Mouse (Mus musculus) kidney, adult 2 months (tissue): Measurements from ENCODE around the gene Grn. TPM values are rescaled to one million over a fixed set of nuclear protein-coding genes. Genes with fewer than 3 reads are reported as not detected.

Experiments
- DNase-seq: peaks from one replicate; pipeline ENCODE4 v3.0.0; 2021
- H3K27ac ChIP-seq: fragments of 200-500 bp; 2 replicates; pipeline ENCODE4 v1.5.1; 2012; ENCODE audit warnings: low read depth, low read length, control low read depth, inconsistent platforms; ENCODE audit not compliant: insufficient read depth
- H3K27me3 ChIP-seq: fragments of 200-500 bp; replicated peaks from 2 replicates; pipeline ENCODE4 v1.6.1; 2012; ENCODE audit warnings: mild to moderate bottlenecking, moderate library complexity, low read length, inconsistent platforms; ENCODE audit not compliant: control insufficient read depth, insufficient read depth
- H3K36me3 ChIP-seq: fragments of 200-500 bp; 2 replicates; pipeline ENCODE4 v1.6.1; 2012; ENCODE audit warnings: mild to moderate bottlenecking, moderate library complexity, low read length, inconsistent platforms; ENCODE audit not compliant: control insufficient read depth, insufficient read depth
- H3K4me1 ChIP-seq: fragments of 200-500 bp; 2 replicates; pipeline ENCODE4 v1.6.1; 2011; ENCODE audit warnings: low read length; ENCODE audit not compliant: control insufficient read depth, insufficient read depth
- H3K4me3 ChIP-seq: fragments of 200-500 bp; 2 replicates; pipeline ENCODE4 v1.5.1; 2011; ENCODE audit warnings: mild to moderate bottlenecking, low read depth, low read length, control low read depth; ENCODE audit not compliant: insufficient read depth
- CTCF ChIP-seq: fragments of 200-500 bp; conservative IDR thresholded peaks from 2 replicates; pipeline ENCODE4 v1.5.1; 2011; ENCODE audit warnings: low read depth, mild to moderate bottlenecking, control low read depth, low read length, moderate library complexity, mixed read lengths; ENCODE audit not compliant: insufficient read depth, insufficient read length
- POLR2A ChIP-seq: fragments of 200-500 bp; IDR thresholded peaks from one replicate; pipeline ENCODE4 v1.6.1; 2011; ENCODE audit warnings: low read depth, low read length, control low read depth
- WGBS: fragments of 180-500 bp; shearing (Covaris S2); methylation state at CpG from one replicate; pipeline ENCODE4 v1.1.7; 2018; 5-methylcytosine and 5-hydroxymethylcytosine counted together
- polyA plus RNA-seq: library from polyadenylated mRNA; depleted of rRNA; stranded (reverse); fragments of >200 nt; gene quantifications from 2 replicates; pipeline ENCODE4 v1.2.3, GENCODE M21; 2012

Gene Grn
- polyA plus RNA-seq, 1 experiment: 195 TPM

GRCm38 (mm10) chr11:102396263-102396662 lies 33.9 kb upstream of the Grn start:
- no peak for DNase-seq
- no peak for TF ChIP-seq POLR2A
- no peak for TF ChIP-seq CTCF
- Histone ChIP-seq H3K27me3 (no peaks in the 10 kb centered on the region), H3K4me1 (no peaks in the 10 kb centered on the region), H3K36me3 (no peaks in the 10 kb centered on the region), H3K4me3 (no peak overlapping the region), H3K27ac (no peak overlapping the region)
- WGBS: 58% methylated on average over 6 of the region's 6 CpGs

GRCm38 (mm10) chr11:102396671-102397141 lies 33.4 kb upstream of the Grn start:
- 72% methylated on average over 7 of the region's 7 CpGs for WGBS

GRCm38 (mm10) chr11:102398007-102398825 lies 31.9 kb upstream of the Grn start:
- 75% methylated on average over 20 of the region's 20 CpGs for WGBS
- Histone ChIP-seq H3K4me1 (no peaks in the 10 kb centered on the region), H3K27me3 (no peaks in the 10 kb centered on the region), H3K27ac (no peak overlapping the region), H3K4me3 (no peak overlapping the region), H3K36me3 (peaks cover 2% of the 10 kb centered on the region; the same call in 1 of the 2 replicates)
- TF ChIP-seq CTCF: no peak
- DNase-seq: peak; percentile 72

More at GRCm38 (mm10) chr11:102396671-102397141, 33.4 kb upstream of the Grn start:
- Histone ChIP-seq H3K36me3 (no peaks in the 10 kb centered on the region), H3K4me1 (no peaks in the 10 kb centered on the region), H3K27me3 (no peaks in the 10 kb centered on the region), H3K27ac (no peak overlapping the region), H3K4me3 (no peak overlapping the region)
- DNase-seq: no peak
- no peak for TF ChIP-seq CTCF
- no peak for TF ChIP-seq POLR2A

DNA sequence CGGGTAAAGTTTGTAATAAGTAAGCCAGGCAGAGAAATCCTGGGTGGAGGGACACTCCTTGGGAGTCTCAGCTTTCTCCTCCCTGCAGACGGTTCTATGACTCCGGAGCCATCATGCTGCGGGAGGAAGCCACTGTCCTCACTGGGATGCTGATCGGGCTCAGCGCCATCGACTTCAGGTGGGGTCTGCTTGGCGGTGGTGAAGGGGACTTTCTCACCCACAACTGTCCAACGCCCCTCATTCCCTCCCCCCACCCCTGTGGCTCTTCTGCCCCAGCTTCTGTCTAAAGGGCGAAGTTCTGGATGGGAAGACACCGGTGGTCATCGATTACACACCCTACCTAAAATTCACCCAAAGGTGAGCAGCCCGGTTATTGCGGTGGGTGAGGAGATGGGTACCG lies 31.0 kb upstream of the Grn start:
- 17% methylated on average over 15 of the region's 15 CpGs for WGBS
- no peak for DNase-seq
- Histone ChIP-seq H3K4me1 (0 out of 2 replicates have a peak, but pooled peaks cover 5% of the 10 kb centered on the region), H3K27ac (no peak overlapping the region), H3K36me3 (peaks cover 6% of the 10 kb centered on the region), H3K27me3 (no peaks in the 10 kb centered on the region), H3K4me3 (no peak overlapping the region)
- TF ChIP-seq POLR2A: no peak
- TF ChIP-seq CTCF: no peak

DNA sequence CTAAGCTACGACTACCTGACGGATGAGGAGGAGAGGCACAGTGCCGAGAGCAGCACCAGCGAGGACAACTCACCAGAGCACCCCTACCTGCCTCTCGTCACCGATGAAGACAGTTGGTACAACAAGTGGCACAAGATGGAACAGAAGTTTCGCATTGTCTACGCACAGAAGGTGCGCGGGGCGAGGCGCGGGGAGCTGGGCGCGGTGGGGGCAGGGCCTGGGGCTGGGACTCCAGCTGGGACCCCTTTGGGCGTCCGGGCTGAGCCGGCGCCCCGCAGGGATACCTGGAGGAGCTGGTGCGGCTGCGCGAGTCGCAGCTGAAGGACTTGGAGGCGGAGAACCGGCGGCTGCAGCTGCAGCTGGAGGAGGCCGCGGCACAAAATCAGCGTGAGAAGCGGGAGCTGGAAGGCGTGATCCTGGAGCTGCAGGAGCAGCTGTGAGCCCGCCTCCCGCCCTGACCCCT lies 30.5 kb upstream of the Grn start:
- Histone ChIP-seq H3K36me3 (peaks cover 6% of the 10 kb centered on the region), H3K27ac (no peak overlapping the region), H3K4me3 (peak overlapping the region; percentile 14; the same call in 1 of the 2 replicates), H3K4me1 (peaks cover 9% of the 10 kb centered on the region; the same call in 1 of the 2 replicates), H3K27me3 (no peaks in the 10 kb centered on the region)
- 7% methylated on average over 34 of the region's 34 CpGs for WGBS
- no peak for DNase-seq
- TF ChIP-seq POLR2A (no peak), CTCF (no peak)

- Histone ChIP-seq H3K36me3 (peaks cover 6% of the 10 kb centered on the region), H3K27me3 (no peaks in the 10 kb centered on the region), H3K4me3 (no peak overlapping the region), H3K27ac (no peak overlapping the region), H3K4me1 (peaks cover 17% of the 10 kb centered on the region)
- no peak for DNase-seq
- WGBS: 35% methylated on average over 12 of the region's 12 CpGs
- TF ChIP-seq CTCF (no peak), POLR2A (no peak)
Measured at GRCm38 (mm10) chr11:102400513-102401084, 29.5 kb upstream of the Grn start.

DNA sequence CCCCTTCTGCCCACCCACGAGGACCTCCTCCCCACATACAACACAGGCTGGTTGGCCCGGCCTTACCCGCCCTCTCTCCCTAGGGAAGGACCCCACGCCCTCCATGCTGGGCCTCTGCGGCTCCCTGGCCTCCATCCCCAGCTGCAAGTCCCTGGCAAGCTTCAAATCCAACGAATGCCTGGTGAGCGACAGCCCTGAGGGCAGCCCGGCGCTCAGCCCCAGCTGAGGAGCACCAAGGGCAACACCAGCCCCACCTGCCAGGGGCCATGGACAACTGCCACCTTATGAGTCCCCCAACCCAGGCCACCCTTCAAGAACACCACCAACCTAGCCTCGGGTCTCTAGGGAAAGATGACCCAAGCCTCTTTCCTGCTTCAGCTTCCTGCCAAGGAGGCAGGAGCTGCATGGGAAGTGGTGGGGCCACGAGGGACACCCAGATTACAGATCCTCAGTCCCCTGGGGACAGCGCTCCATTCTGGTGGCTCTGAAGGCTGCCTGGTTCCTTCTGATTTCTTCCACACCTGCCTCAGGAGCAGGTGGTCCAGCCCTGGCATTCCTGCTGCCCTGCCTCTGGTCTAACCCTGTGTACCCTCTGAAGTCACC lies 28.1 kb upstream of the Grn start:
- Histone ChIP-seq H3K27ac (no peak overlapping the region), H3K36me3 (peaks cover 6% of the 10 kb centered on the region), H3K27me3 (no peaks in the 10 kb centered on the region), H3K4me3 (no peak overlapping the region), H3K4me1 (peaks cover 18% of the 10 kb centered on the region)
- 65% methylated on average over 12 of the region's 12 CpGs for WGBS
- DNase-seq: no peak
- no peak for TF ChIP-seq CTCF
- TF ChIP-seq POLR2A: no peak
